ENCODE assay signal across 16 mouse cellular contexts in genomic region chr10:55112217-55112616, GRCm38 (mm10).
"Had no signal": no experiment of that assay in that cellular context is flagged by ENCODE, and none has a peak within 500 bp of the region (broad histone marks: within the 10 kb centered on the region; RNA-seq: fewer than 3 reads in every experiment).

No protein-coding gene starts in this region.

- ATAC-seq: liver, postnatal 0 days; lung, postnatal 0 days; midbrain, embryonic 13.5 days; midbrain, embryonic 15.5 days had no signal

- H3K4me1 ChIP-seq: liver, embryonic 15.5 days; megakaryocyte, embryonic 14.5 days; midbrain, embryonic 13.5 days; midbrain, embryonic 15.5 days; neural tube, embryonic 12.5 days; stomach, embryonic 15.5 days had no signal

- DNase-seq: liver, postnatal 0 days; lung, adult 2 months; right cerebral cortex, postnatal 14 days; thymus, adult 2 months; thymus, postnatal 25 days; thymus, postnatal 4 days had no signal

- H3K27me3 ChIP-seq: liver, embryonic 15.5 days; megakaryocyte, embryonic 14.5 days; midbrain, embryonic 13.5 days; midbrain, embryonic 15.5 days; neural tube, embryonic 12.5 days; stomach, embryonic 15.5 days had no signal

- H3K27ac ChIP-seq: liver, embryonic 15.5 days; macrophage; midbrain, embryonic 13.5 days; midbrain, embryonic 15.5 days; neural tube, embryonic 12.5 days; stomach, embryonic 15.5 days; stomach, postnatal 0 days had no signal

- H3K9ac ChIP-seq: liver, embryonic 15.5 days; liver, postnatal 0 days; midbrain, embryonic 13.5 days; midbrain, embryonic 15.5 days; neural tube, embryonic 12.5 days; stomach, embryonic 15.5 days had no signal

- H3K4me3 ChIP-seq: liver, embryonic 15.5 days; megakaryocyte, embryonic 14.5 days; midbrain, embryonic 13.5 days; midbrain, embryonic 15.5 days; neural tube, embryonic 12.5 days; stomach, embryonic 15.5 days had no signal

- H3K4me2 ChIP-seq: liver, embryonic 15.5 days; midbrain, embryonic 11.5 days; midbrain, embryonic 13.5 days; midbrain, embryonic 15.5 days; neural tube, embryonic 12.5 days; stomach, embryonic 15.5 days had no signal

- H3K9me3 ChIP-seq: liver, embryonic 15.5 days; megakaryocyte, embryonic 14.5 days; midbrain, embryonic 13.5 days; midbrain, embryonic 15.5 days; neural tube, embryonic 12.5 days; stomach, embryonic 15.5 days had no signal

- H3K36me3 ChIP-seq: liver, embryonic 15.5 days; midbrain, embryonic 13.5 days; midbrain, embryonic 15.5 days; neural tube, embryonic 12.5 days; stomach, embryonic 15.5 days had no signal
